In the genomic region with DNA sequence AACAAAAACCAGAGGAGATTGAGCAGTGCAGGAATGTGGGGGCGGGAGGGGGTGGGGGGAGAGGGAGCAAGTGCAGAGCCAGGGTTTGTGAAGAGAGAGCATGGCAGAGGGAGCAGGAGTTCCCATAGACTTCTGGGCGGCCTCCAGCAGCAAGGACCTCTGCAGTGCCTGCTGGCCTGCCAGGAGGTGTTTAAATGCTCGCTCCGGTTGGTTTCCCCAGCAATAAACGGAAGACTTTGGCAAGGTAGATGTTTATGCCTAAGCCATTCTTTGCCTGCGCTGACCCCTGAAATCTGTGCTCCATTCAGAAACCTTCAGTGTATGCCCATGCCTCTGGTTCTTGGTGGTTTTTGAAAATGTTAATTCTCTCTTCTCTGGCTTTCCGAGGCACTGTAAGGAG, we compare ENCODE assay signal across 9 mouse cellular contexts. TPM values are rescaled to one million over a fixed set of nuclear protein-coding genes. Genes with fewer than 3 reads are reported as not detected.
DNase-seq lines count a peak whose midpoint lies in the region; ATAC-seq and TF ChIP-seq lines count a peak whose summit lies in the region.
"Had no signal": no experiment of that assay in that cellular context is flagged by ENCODE, and none has a peak within 500 bp of the region (broad histone marks: within the 10 kb centered on the region; RNA-seq: fewer than 3 reads in every experiment).

No protein-coding gene starts in this region.

- TF ChIP-seq CTCF in gastrocnemius, adult 2 months (IDR thresholded peaks at IDR 0.05), result no peak
- no peak for TF ChIP-seq CTCF in G1E (IDR thresholded peaks at IDR 0.05; ENCODE audit: low read depth, low read length)
- TF ChIP-seq CTCF in lung, adult 2 months (IDR thresholded peaks at IDR 0.05; ENCODE audit: insufficient read depth, low read length), result no peak

- peak overlapping the region; percentile 72 for H3K27ac ChIP-seq in gastrocnemius, adult 2 months
- H3K27ac ChIP-seq in embryonic facial prominence, embryonic 10.5 days (replicated peaks), result peak overlapping the region; percentile 51; the same call in 1 of the 2 replicates

- intact Hi-C loops in gastrocnemius, adult 2 months (cut with DNase I), result no loop called here
- intact Hi-C loops in left cerebral cortex, postnatal 10 days (cut with DNase I), result no loop called here

- no peak for ATAC-seq in G1E (ENCODE audit: extremely low read depth, insufficient number of reproducible peaks, low FRiP score, poor library complexity, severe bottlenecking)

- H3K36me3 ChIP-seq in G1E (replicated peaks), result peaks cover 91% of the 10 kb centered on the region
- H3K36me3 ChIP-seq in embryonic facial prominence, embryonic 10.5 days (replicated peaks), result no peaks in the 10 kb centered on the region

- no peaks in the 10 kb centered on the region for H3K9me3 ChIP-seq in G1E (replicated peaks)
- no peaks in the 10 kb centered on the region for H3K9me3 ChIP-seq in embryonic facial prominence, embryonic 10.5 days

- H3K4me3 ChIP-seq in gastrocnemius, adult 2 months, result peak overlapping the region; percentile 32; the same call in 1 of the 2 replicates
- H3K4me3 ChIP-seq in G1E (ENCODE audit: low read depth, low read length), result peak overlapping the region; percentile 25; the same call in 1 of the 2 replicates
- no peak overlapping the region for H3K4me3 ChIP-seq in embryonic facial prominence, embryonic 10.5 days
- no peak overlapping the region for H3K4me3 ChIP-seq in lung, adult 2 months (replicated peaks; ENCODE audit: extremely low read depth, low read depth, low read length)
- H3K4me3 ChIP-seq: myocyte had no signal

- TF ChIP-seq POLR2A in lung, adult 2 months (IDR thresholded peaks at IDR 0.05; ENCODE audit: borderline replicate concordance, extremely low read depth, low read depth, low read length), result no peak

- H3K27me3 ChIP-seq in G1E (ENCODE audit: insufficient read depth, low read length), result no peaks in the 10 kb centered on the region
- H3K27me3 ChIP-seq in embryonic facial prominence, embryonic 10.5 days (replicated peaks; ENCODE audit: low read depth, poor library complexity, severe bottlenecking), result no peaks in the 10 kb centered on the region

- DNase-seq in gastrocnemius, adult 2 months, result peak; percentile 66
- DNase-seq in gastrocnemius, adult 8-10 months (ENCODE audit: low spot score in 2 of 2), result no peak
- no peak for DNase-seq in G1E (ENCODE audit: low spot score)
- DNase-seq in embryonic facial prominence, embryonic 10.5 days (ENCODE audit: low spot score), result no peak
- peak; percentile 84 to 90 for DNase-seq in kidney, postnatal 36 days
- no peak for DNase-seq in adrenal gland, adult 18-20 months (ENCODE audit: low spot score in 2 of 2)
- no peak for DNase-seq in lung, adult 2 months
- no peak for DNase-seq in left cerebral cortex, postnatal 10 days (ENCODE audit: extremely low spot score in 1 of 2, low spot score in 2 of 2)

- 64% methylated on average over 7 of the region's 7 CpGs for WGBS in embryonic facial prominence, embryonic 10.5 days
- 76% methylated on average over 7 of the region's 7 CpGs for WGBS in lung, adult 2 months

- H3K4me1 ChIP-seq in G1E (ENCODE audit: insufficient read depth, low read depth, low read length), result peaks cover 87% of the 10 kb centered on the region
- peaks cover 22% of the 10 kb centered on the region for H3K4me1 ChIP-seq in embryonic facial prominence, embryonic 10.5 days
- H3K4me1 ChIP-seq in lung, adult 2 months (ENCODE audit: control insufficient read depth, insufficient read depth, low read length), result no peaks in the 10 kb centered on the region; the same call in 1 of the 2 replicates

RNA-seq across cellular contexts. Expression of a gene that starts 19.0 kb away (rescaled TPM):
- total RNA-seq in gastrocnemius, adult 2 months (2021), result 100 to 1,000 TPM; 152 to 185 TPM
- 100 to 1,000 TPM; 171 to 206 (median 197) TPM for total RNA-seq in gastrocnemius, adult 8-10 months (2022)
- 82.4 and 85.9 TPM in 2 replicates for total RNA-seq in G1E (2014; fragmentation: Nextera tagmentation)
- total RNA-seq in G1E (2017), result 309 and 311 TPM in 2 replicates
- 372 and 448 TPM in 2 replicates for polyA plus RNA-seq in G1E (2012)
- 22.5 and 25.6 TPM in 2 replicates for polyA plus RNA-seq in embryonic facial prominence, embryonic 10.5 days (2016; fragmentation: Nextera tagmentation; extraction: Ambion mirVana)
- 10 to 100 TPM; 40.3 to 84.5 TPM for total RNA-seq in adrenal gland, adult 18-20 months (2021)
- 21.9 and 30.8 TPM in 2 replicates for polyA plus RNA-seq in lung, adult 2 months (2012; rRNA removed)
- total RNA-seq in left cerebral cortex, postnatal 10 days (2021), result 10 to 100 TPM; 32.9 to 34.9 TPM

Comparison
In these comparisons a context has a peak if more than half of its experiments do, and no peak if none do; other contexts are left out.
1. DNase-seq: peak in gastrocnemius, adult 2 months (single experiment) and kidney, postnatal 36 days (2 of 2); none in gastrocnemius, adult 8-10 months (0 of 2), G1E (single experiment), embryonic facial prominence, embryonic 10.5 days (single experiment), adrenal gland, adult 18-20 months (0 of 2), lung, adult 2 months (single experiment) and left cerebral cortex, postnatal 10 days (0 of 2).
2. H3K4me3 ChIP-seq: peak in gastrocnemius, adult 2 months (single experiment) and G1E (single experiment); none in embryonic facial prominence, embryonic 10.5 days (single experiment) and lung, adult 2 months (single experiment).